In genomic region chr14:51060761-51061160, GRCm38 (mm10) we compare ENCODE assay signal across 50 mouse cellular contexts. TPM values are rescaled to one million over a fixed set of nuclear protein-coding genes. Genes with fewer than 3 reads are reported as not detected.
"Had no signal": no experiment of that assay in that cellular context is flagged by ENCODE, and none has a peak within 500 bp of the region (broad histone marks: within the 10 kb centered on the region; RNA-seq: fewer than 3 reads in every experiment).

No protein-coding gene starts in this region.

- DNase-seq: heart, postnatal 10 days; heart, postnatal 14 days; heart, postnatal 36 days; heart, postnatal 4 days; kidney, adult 11 months; kidney, adult 18-20 months; kidney, adult 2 months; kidney, adult 8-10 months; kidney, adult 9 months; kidney, postnatal 10 days; kidney, postnatal 14 days; kidney, postnatal 25 days; kidney, postnatal 36 days; kidney, postnatal 4 days; layer of hippocampus, adult 9-11 months; layer of hippocampus, postnatal 36 days had no signal

- H3K4me2 ChIP-seq: heart, embryonic 11.5 days; heart, embryonic 12.5 days; heart, embryonic 13.5 days; heart, embryonic 15.5 days; hindbrain, embryonic 12.5 days; hindbrain, embryonic 13.5 days; hindbrain, embryonic 14.5 days; hindbrain, embryonic 15.5 days; intestine, embryonic 15.5 days; kidney, embryonic 15.5 days had no signal

- H3K9me3 ChIP-seq: heart, embryonic 12.5 days; heart, embryonic 13.5 days; heart, embryonic 15.5 days; hindbrain, embryonic 10.5 days; hindbrain, embryonic 12.5 days; hindbrain, embryonic 13.5 days; hindbrain, embryonic 15.5 days; intestine, embryonic 15.5 days; kidney, embryonic 15.5 days had no signal

- H3K27me3 ChIP-seq: heart, embryonic 12.5 days; heart, embryonic 13.5 days; heart, embryonic 15.5 days; hindbrain, embryonic 12.5 days; hindbrain, embryonic 15.5 days; intestine, embryonic 15.5 days; kidney, embryonic 15.5 days had no signal

- H3K4me3 ChIP-seq: heart, embryonic 12.5 days; heart, embryonic 13.5 days; heart, embryonic 15.5 days; hindbrain, embryonic 10.5 days; hindbrain, embryonic 12.5 days; hindbrain, embryonic 13.5 days; hindbrain, embryonic 15.5 days; intestine, embryonic 15.5 days; kidney, embryonic 15.5 days; layer of hippocampus, adult 2 months had no signal

- H3K36me3 ChIP-seq: heart, embryonic 12.5 days; heart, embryonic 13.5 days; heart, embryonic 15.5 days; hindbrain, embryonic 10.5 days; hindbrain, embryonic 12.5 days; hindbrain, embryonic 13.5 days; hindbrain, embryonic 15.5 days; intestine, embryonic 15.5 days; kidney, embryonic 15.5 days had no signal

- H3K4me1 ChIP-seq: hindbrain, embryonic 12.5 days; hindbrain, embryonic 15.5 days had no signal

- H3K9ac ChIP-seq: heart, embryonic 12.5 days; heart, embryonic 13.5 days; heart, embryonic 15.5 days; hindbrain, embryonic 12.5 days; hindbrain, embryonic 13.5 days; hindbrain, embryonic 14.5 days; hindbrain, embryonic 15.5 days; intestine, embryonic 15.5 days; kidney, embryonic 15.5 days had no signal

- ATAC-seq: hindbrain, embryonic 16.5 days; hindbrain, postnatal 0 days; inflammation-experienced regulatory T-cells, adult 6 months; intestine, embryonic 15.5 days; intestine, embryonic 16.5 days; intestine, postnatal 0 days had no signal

- H3K27ac ChIP-seq: heart, embryonic 15.5 days; hindbrain, embryonic 10.5 days; hindbrain, embryonic 12.5 days; hindbrain, embryonic 13.5 days; hindbrain, embryonic 14.5 days; hindbrain, embryonic 15.5 days; hindbrain, postnatal 0 days; intestine, embryonic 15.5 days; kidney, embryonic 15.5 days; kidney, postnatal 0 days; layer of hippocampus, adult 2 months had no signal

RNA-seq across cellular contexts. Expression of gene Rnase12, which starts 3.3 kb away (rescaled TPM):
- total RNA-seq: heart, adult 8-10 months; heart, postnatal 10 days; heart, postnatal 14 days; heart, postnatal 25 days; heart, postnatal 36 days; heart, postnatal 4 days; hematopoietic stem cell, adult 5-6 weeks; hindbrain, postnatal 0 days; layer of hippocampus, adult 18-20 months; layer of hippocampus, adult 2 months; layer of hippocampus, adult 8-10 months; layer of hippocampus, postnatal 10 days; layer of hippocampus, postnatal 14 days; layer of hippocampus, postnatal 25 days; layer of hippocampus, postnatal 36 days had no signal
- polyA plus RNA-seq: heart, embryonic 11.5 days; heart, embryonic 15.5 days; heart, embryonic 16.5 days; heart, postnatal 0 days; hindbrain, embryonic 10.5 days; hindbrain, embryonic 11.5 days; hindbrain, embryonic 12.5 days; hindbrain, embryonic 13.5 days; hindbrain, embryonic 14.5 days; hindbrain, embryonic 15.5 days; hindbrain, embryonic 16.5 days; inflammation-experienced regulatory T-cells, adult 6 months; kidney, adult 2 months had no signal

RNA-seq across cellular contexts. Expression of gene Rnase11, which starts 10.8 kb away (rescaled TPM):
- total RNA-seq: heart, adult 8-10 months; heart, postnatal 10 days; heart, postnatal 14 days; heart, postnatal 25 days; heart, postnatal 36 days; heart, postnatal 4 days; hematopoietic stem cell, adult 5-6 weeks; hindbrain, postnatal 0 days; layer of hippocampus, adult 18-20 months; layer of hippocampus, adult 2 months; layer of hippocampus, adult 8-10 months; layer of hippocampus, postnatal 10 days; layer of hippocampus, postnatal 14 days; layer of hippocampus, postnatal 25 days; layer of hippocampus, postnatal 36 days had no signal
- polyA plus RNA-seq: heart, embryonic 11.5 days; heart, embryonic 12.5 days; heart, embryonic 13.5 days; heart, embryonic 14.5 days; heart, embryonic 15.5 days; heart, embryonic 16.5 days; heart, postnatal 0 days; hindbrain, embryonic 10.5 days; hindbrain, embryonic 11.5 days; hindbrain, embryonic 12.5 days; hindbrain, embryonic 13.5 days; hindbrain, embryonic 14.5 days; hindbrain, embryonic 15.5 days; hindbrain, embryonic 16.5 days; hindbrain, postnatal 0 days; inflammation-experienced regulatory T-cells, adult 6 months; intestine, embryonic 14.5 days; intestine, embryonic 15.5 days; intestine, embryonic 16.5 days; intestine, postnatal 0 days; kidney, adult 2 months; kidney, embryonic 16.5 days; kidney, postnatal 0 days; large intestine, adult 2 months had no signal

RNA-seq across cellular contexts. Expression of gene Olfr750, which starts 13.5 kb away (rescaled TPM):
- total RNA-seq: heart, adult 8-10 months; heart, postnatal 10 days; heart, postnatal 14 days; heart, postnatal 25 days; heart, postnatal 36 days; heart, postnatal 4 days; hematopoietic stem cell, adult 5-6 weeks; hindbrain, postnatal 0 days; layer of hippocampus, adult 18-20 months; layer of hippocampus, adult 2 months; layer of hippocampus, adult 8-10 months; layer of hippocampus, postnatal 10 days; layer of hippocampus, postnatal 14 days; layer of hippocampus, postnatal 25 days; layer of hippocampus, postnatal 36 days had no signal
- polyA plus RNA-seq: heart, embryonic 11.5 days; heart, embryonic 12.5 days; heart, embryonic 13.5 days; heart, embryonic 14.5 days; heart, embryonic 15.5 days; heart, embryonic 16.5 days; heart, postnatal 0 days; hindbrain, embryonic 11.5 days; hindbrain, embryonic 12.5 days; hindbrain, embryonic 13.5 days; hindbrain, embryonic 14.5 days; intestine, embryonic 14.5 days; intestine, embryonic 15.5 days; intestine, embryonic 16.5 days; intestine, postnatal 0 days; kidney, adult 2 months; kidney, embryonic 14.5 days; kidney, embryonic 15.5 days; kidney, embryonic 16.5 days; kidney, postnatal 0 days; large intestine, adult 2 months had no signal

RNA-seq across cellular contexts. Expression of gene Rnase9, which starts 19.1 kb away (rescaled TPM):
- total RNA-seq: heart, adult 8-10 months; heart, postnatal 10 days; heart, postnatal 14 days; heart, postnatal 25 days; heart, postnatal 36 days; heart, postnatal 4 days; hematopoietic stem cell, adult 5-6 weeks; hindbrain, postnatal 0 days; layer of hippocampus, adult 18-20 months; layer of hippocampus, adult 2 months; layer of hippocampus, adult 8-10 months; layer of hippocampus, postnatal 10 days; layer of hippocampus, postnatal 14 days; layer of hippocampus, postnatal 25 days; layer of hippocampus, postnatal 36 days had no signal
- polyA plus RNA-seq: heart, embryonic 11.5 days; heart, embryonic 12.5 days; heart, embryonic 13.5 days; heart, embryonic 14.5 days; heart, embryonic 15.5 days; heart, embryonic 16.5 days; heart, postnatal 0 days; hindbrain, embryonic 10.5 days; hindbrain, embryonic 11.5 days; hindbrain, embryonic 12.5 days; hindbrain, embryonic 13.5 days; hindbrain, embryonic 14.5 days; hindbrain, embryonic 15.5 days; hindbrain, embryonic 16.5 days; hindbrain, postnatal 0 days; inflammation-experienced regulatory T-cells, adult 6 months; intestine, embryonic 14.5 days; intestine, embryonic 15.5 days; intestine, embryonic 16.5 days; intestine, postnatal 0 days; kidney, adult 2 months; kidney, postnatal 0 days; large intestine, adult 2 months had no signal
